Mouse (Mus musculus) embryonic facial prominence, embryonic 12.5 days (tissue): ENCODE results near the gene Bend4. TPM values are rescaled to one million over a fixed set of nuclear protein-coding genes. Genes with fewer than 3 reads are reported as not detected.
A peak's percentile ranks its signal among the peaks of the same experiment; 100 is the strongest.

Experiments
- ATAC-seq: fragments of 200-750 bp; cut with Nextera tagmentation; 2 replicates; pipeline ENCODE4 v1.8.0; 2017; ENCODE audit not compliant: insufficient number of reproducible peaks, insufficient read depth, low FRiP score, low TSS enrichment
- H3K27ac ChIP-seq: fragments of 300-500 bp; sonication (generic); 2 replicates; pipeline ENCODE4 v1.5.1; 2016; ENCODE audit warnings: mild to moderate bottlenecking
- H3K27me3 ChIP-seq: fragments of 300-500 bp; sonication (generic); 2 replicates; pipeline ENCODE4 v1.6.1; 2016; ENCODE audit warnings: mild to moderate bottlenecking, moderate library complexity
- H3K36me3 ChIP-seq: fragments of 300-500 bp; sonication (generic); 2 replicates; pipeline ENCODE4 v1.6.1; 2016; ENCODE audit warnings: mild to moderate bottlenecking
- H3K4me1 ChIP-seq: fragments of 300-500 bp; sonication (generic); 2 replicates; pipeline ENCODE4 v1.6.1; 2016
- H3K4me2 ChIP-seq: fragments of 300-500 bp; sonication (generic); replicated peaks from 2 replicates; pipeline ENCODE4 v1.6.1; 2016; ENCODE audit warnings: mild to moderate bottlenecking, moderate library complexity
- H3K4me3 ChIP-seq: fragments of 300-500 bp; sonication (generic); 2 replicates; pipeline ENCODE4 v1.5.1; 2016; ENCODE audit warnings: mild to moderate bottlenecking
- H3K9ac ChIP-seq: fragments of 300-500 bp; sonication (generic); 2 replicates; pipeline ENCODE4 v1.6.1; 2016; ENCODE audit warnings: mild to moderate bottlenecking, moderate library complexity
- H3K9me3 ChIP-seq: fragments of 300-500 bp; sonication (generic); 2 replicates; pipeline ENCODE4 v1.6.1; 2016; ENCODE audit warnings: mild to moderate bottlenecking, moderate library complexity
- WGBS: fragments of 180-500 bp; shearing (Covaris S2); methylation state at CpG from one replicate; pipeline ENCODE4 v1.1.7; 2016; 5-methylcytosine and 5-hydroxymethylcytosine counted together
- polyA plus RNA-seq: library from polyadenylated mRNA; unstranded; fragments of >200 nt; fragmentation: Nextera tagmentation; extraction: Ambion mirVana; gene quantifications from 2 replicates; pipeline ENCODE4 v1.2.1, GENCODE M21; 2016

The Bend4 gene
- 4.5 TPM in 2 replicates for polyA plus RNA-seq

DNA sequence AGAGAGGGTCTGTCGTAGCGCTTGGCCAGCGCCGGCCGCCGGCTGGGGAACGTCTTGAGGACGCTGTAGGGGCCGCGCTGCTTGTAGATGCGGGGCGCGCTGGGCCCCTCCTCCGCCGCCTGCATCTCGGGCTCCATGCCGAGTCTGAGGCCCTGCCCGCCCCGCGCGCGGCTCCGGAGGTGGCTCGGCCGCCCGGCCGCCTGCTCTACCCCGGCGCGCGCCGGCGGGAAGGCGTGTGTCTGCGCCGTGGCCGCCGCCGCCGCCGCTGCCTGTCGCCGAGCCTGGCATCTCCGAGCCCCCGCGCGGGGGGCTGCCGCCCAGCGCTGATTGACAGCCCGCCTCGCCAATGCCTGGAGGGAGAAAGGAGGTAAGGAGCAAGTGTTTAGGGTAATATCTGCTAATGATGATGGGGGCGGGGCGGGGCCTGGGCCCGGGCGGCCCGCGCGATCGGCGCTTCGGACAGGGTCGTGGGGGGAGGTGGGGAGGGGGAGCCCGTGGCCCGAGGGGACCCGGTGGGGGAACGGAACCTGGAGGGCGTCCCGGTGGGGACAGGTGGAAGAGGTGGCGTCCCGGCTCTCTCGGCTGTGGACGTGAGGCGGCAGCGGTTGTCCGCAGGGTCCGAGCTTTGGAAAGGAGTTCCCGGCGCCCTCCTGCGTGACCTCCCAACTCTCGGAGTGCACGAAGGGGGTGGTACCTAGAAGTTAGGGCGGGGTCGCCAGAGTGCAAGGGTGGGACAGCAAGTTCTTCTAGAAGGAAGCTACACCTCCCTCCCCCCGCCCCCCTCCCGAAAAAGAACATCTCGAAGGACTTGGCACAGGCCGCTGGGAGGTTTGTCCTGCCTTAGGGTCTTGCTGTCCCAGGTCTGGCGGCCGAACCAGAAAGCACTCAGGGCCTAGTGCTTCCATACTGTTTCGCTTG lies at the start of gene Bend4:
Gene Bend4, minus strand, starts transcription at position 868 of the 918 bp plus-strand sequence.
- no peaks in the 10 kb centered on the region for H3K36me3 ChIP-seq
- ATAC-seq: peak; percentile 50; the same call in 1 of the 2 replicates
- peaks cover 5% of the 10 kb centered on the region; the same call in 1 of the 2 replicates for H3K4me1 ChIP-seq
- peaks cover 19% of the 10 kb centered on the region for H3K27me3 ChIP-seq
- H3K9me3 ChIP-seq: no peaks in the 10 kb centered on the region
- H3K4me2 ChIP-seq: peak within 1 kb of the TSS; percentile 83
- H3K4me3 ChIP-seq: peak within 1 kb of the TSS; percentile 64
- peak within 1 kb of the TSS; percentile 70 for H3K9ac ChIP-seq
- WGBS: under 1% methylated on average over 80 of the region's 90 CpGs
- 0 out of 2 replicates have a peak within 1 kb of the TSS, but pooled peaks have one; percentile 36 for H3K27ac ChIP-seq

DNA sequence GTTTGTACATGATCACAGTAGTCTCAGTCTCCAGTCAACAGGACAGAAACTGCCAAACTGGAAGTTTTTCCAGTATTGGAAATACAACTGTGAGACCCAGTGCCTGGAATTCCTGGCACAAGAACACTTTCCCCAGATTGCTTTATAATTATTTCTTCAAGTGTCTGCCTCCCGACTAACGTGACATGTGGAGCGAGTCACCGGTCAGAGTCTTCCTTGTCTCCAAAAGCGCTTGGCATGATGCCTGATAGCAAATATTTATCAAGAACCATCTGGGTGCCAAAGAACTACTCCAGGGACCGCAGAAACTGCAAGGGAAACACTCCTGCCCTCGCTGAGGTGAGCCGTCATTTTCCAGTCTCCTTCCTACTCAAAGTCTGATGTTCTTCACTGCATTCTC lies 45.6 kb upstream of the Bend4 start:
- 64% methylated on average over 8 of the region's 8 CpGs for WGBS
- no peak overlapping the region for H3K9ac ChIP-seq
- no peaks in the 10 kb centered on the region for H3K4me1 ChIP-seq
- H3K27me3 ChIP-seq: no peaks in the 10 kb centered on the region
- H3K4me3 ChIP-seq: no peak overlapping the region
- no peak overlapping the region for H3K4me2 ChIP-seq
- H3K36me3 ChIP-seq: no peaks in the 10 kb centered on the region
- no peak overlapping the region for H3K27ac ChIP-seq
- ATAC-seq: no peak
- H3K9me3 ChIP-seq: no peaks in the 10 kb centered on the region

DNA sequence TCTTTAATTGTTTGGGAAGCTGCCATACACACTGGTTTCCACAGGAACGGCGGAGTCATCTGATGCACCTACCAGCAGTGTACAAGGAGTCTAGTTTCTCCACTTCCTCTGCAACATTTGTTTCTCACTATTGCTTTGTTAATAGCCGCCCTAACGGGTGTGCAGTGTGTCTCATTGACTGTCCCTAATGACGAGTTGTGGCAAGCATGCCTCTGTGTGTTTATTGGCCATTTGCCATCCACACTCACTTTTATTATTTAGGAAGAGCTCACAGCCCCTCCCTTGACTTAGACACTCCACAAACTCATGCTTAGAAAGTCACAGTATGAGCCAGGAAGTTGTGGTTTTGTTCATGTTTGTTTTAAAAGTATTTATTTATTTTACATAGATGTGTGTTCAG lies 45.0 kb upstream of the Bend4 start:
- WGBS: 63% methylated on average over 5 of the region's 5 CpGs
- ATAC-seq: no peak
- Histone ChIP-seq H3K27me3 (no peaks in the 10 kb centered on the region), H3K36me3 (no peaks in the 10 kb centered on the region), H3K27ac (no peak overlapping the region), H3K9ac (no peak overlapping the region), H3K4me3 (no peak overlapping the region), H3K9me3 (no peaks in the 10 kb centered on the region), H3K4me1 (no peaks in the 10 kb centered on the region), H3K4me2 (no peak overlapping the region)

DNA sequence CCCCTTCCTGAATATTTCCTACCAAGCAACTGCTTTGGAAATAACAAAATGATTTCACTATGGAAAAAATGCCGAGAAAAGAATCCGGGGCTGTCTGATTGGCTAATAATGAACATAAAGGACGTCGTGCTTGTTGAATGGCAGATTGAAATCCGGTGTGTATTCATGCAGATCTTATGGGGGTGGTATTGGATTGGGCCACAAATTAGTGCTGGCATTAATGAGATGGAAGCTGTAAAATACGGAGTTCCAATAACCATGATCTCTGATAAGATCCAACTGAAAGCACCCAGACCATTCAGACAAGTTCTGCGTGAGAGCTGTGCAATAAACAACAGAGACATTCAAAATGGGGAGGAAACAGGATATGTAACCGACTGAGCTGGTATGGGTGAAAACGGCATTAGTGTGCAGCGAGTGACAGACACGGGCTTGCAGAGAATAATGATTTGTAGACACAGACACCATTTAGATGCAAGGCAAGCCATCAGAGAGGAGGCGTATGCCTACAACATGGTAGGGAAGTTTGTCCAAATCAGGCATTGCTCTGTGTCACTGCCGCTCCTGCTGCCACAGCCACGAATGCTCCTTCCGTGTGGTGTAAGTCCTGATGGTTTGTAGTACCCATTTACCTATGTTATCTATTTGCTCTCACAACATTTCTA lies 38.9 kb upstream of the Bend4 start:
- no peak for ATAC-seq
- H3K27ac ChIP-seq: no peak overlapping the region
- WGBS: 81% methylated on average over 15 of the region's 15 CpGs
- H3K9me3 ChIP-seq: no peaks in the 10 kb centered on the region
- H3K4me1 ChIP-seq: no peaks in the 10 kb centered on the region
- H3K27me3 ChIP-seq: no peaks in the 10 kb centered on the region
- no peaks in the 10 kb centered on the region for H3K36me3 ChIP-seq
- no peak overlapping the region for H3K9ac ChIP-seq
- H3K4me3 ChIP-seq: no peak overlapping the region
- H3K4me2 ChIP-seq: no peak overlapping the region

GRCm38 (mm10) chr5:67464899-67465298 lies 36.8 kb upstream of the Bend4 start:
- WGBS: 90% methylated on average over 3 of the region's 3 CpGs
- H3K27me3 ChIP-seq: no peaks in the 10 kb centered on the region
- no peak overlapping the region for H3K9ac ChIP-seq
- H3K4me2 ChIP-seq: no peak overlapping the region
- no peaks in the 10 kb centered on the region for H3K36me3 ChIP-seq
- no peaks in the 10 kb centered on the region for H3K9me3 ChIP-seq
- no peak overlapping the region for H3K4me3 ChIP-seq
- H3K27ac ChIP-seq: no peak overlapping the region
- no peaks in the 10 kb centered on the region for H3K4me1 ChIP-seq
- ATAC-seq: no peak

DNA sequence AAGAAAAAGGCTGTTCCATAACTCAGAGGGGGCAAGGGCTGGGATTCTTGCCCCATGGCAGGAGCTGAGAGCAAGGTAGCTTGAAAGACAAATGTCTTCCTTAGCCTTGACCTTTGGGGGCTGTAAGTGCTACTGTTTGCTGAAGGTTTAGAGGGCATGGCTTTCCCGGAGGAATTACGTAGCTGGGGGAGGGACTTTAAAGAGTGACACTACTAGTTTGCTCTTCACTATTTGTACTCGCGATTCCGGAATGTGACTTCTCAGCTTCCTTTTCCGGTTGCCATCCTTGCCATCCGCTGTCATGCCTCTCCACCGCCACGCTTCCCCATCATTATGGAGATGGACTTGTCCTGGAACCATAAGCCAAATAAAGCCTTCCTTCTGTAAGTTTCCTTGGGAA lies 35.5 kb upstream of the Bend4 start:
- 90% methylated on average over 9 of the region's 9 CpGs for WGBS
- no peaks in the 10 kb centered on the region for H3K4me1 ChIP-seq
- no peak overlapping the region for H3K27ac ChIP-seq
- H3K27me3 ChIP-seq: no peaks in the 10 kb centered on the region
- no peaks in the 10 kb centered on the region for H3K36me3 ChIP-seq
- H3K9me3 ChIP-seq: no peaks in the 10 kb centered on the region
- ATAC-seq: no peak
- no peak overlapping the region for H3K4me3 ChIP-seq
- H3K4me2 ChIP-seq: no peak overlapping the region
- no peak overlapping the region for H3K9ac ChIP-seq

DNA sequence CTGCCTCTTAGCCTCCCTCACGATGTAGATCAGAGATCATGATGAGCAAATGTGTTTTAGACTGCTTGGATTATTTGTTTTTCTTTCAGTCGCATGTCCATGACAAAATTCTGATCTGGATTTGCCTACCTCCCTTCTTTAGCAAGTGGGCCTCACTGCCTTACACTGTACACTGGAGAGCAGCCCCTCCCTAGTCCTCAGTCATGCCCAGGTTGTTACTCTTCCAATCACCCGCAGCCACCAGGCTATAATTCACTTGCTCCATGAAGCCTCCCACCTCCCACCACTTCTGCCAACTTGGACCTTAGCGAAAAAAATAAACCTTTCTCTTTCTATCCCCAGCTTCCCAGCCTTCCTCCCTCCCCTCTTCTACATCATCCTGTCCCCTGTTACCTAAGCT lies 34.2 kb upstream of the Bend4 start:
- ATAC-seq: no peak
- H3K36me3 ChIP-seq: no peaks in the 10 kb centered on the region

DNA sequence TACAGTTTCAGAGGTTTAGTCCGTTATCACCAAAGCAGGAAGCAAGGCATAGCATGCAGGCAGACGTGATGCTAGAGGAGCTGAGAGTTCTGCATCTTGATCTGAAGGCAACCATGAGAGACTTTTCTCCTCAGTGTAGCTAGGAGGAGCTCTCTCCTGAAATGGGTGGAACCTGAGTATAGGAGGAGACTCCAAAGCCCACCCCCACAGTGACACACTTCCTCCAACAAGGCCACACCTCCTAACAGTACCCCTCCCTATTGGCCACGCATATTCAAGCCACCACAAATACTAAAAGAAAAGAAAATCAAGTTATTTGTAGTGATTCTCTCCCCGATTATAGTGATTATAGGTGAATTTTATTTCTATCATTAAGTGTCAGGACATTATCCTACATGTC lies 28.7 kb upstream of the Bend4 start:
- ATAC-seq: no peak
- Histone ChIP-seq H3K27me3 (no peaks in the 10 kb centered on the region), H3K36me3 (no peaks in the 10 kb centered on the region), H3K27ac (no peak overlapping the region), H3K4me1 (no peaks in the 10 kb centered on the region), H3K9me3 (no peaks in the 10 kb centered on the region), H3K4me3 (no peak overlapping the region), H3K9ac (no peak overlapping the region), H3K4me2 (no peak overlapping the region)
- whole genome bisulfite sequencing: 85% methylated on average over 4 of the region's 4 CpGs

More for the DNA sequence above, 34.2 kb upstream of the Bend4 start:
- H3K4me1 ChIP-seq: no peaks in the 10 kb centered on the region
- H3K27me3 ChIP-seq: no peaks in the 10 kb centered on the region
- H3K4me2 ChIP-seq: no peak overlapping the region
- H3K9me3 ChIP-seq: no peaks in the 10 kb centered on the region
- 80% methylated on average over 4 of the region's 4 CpGs for WGBS
- H3K27ac ChIP-seq: no peak overlapping the region
- H3K9ac ChIP-seq: no peak overlapping the region
- no peak overlapping the region for H3K4me3 ChIP-seq

GRCm38 (mm10) chr5:67454282-67454681 lies 26.2 kb upstream of the Bend4 start:
- Histone ChIP-seq H3K9me3 (no peaks in the 10 kb centered on the region), H3K4me1 (no peaks in the 10 kb centered on the region), H3K4me2 (no peak overlapping the region), H3K4me3 (no peak overlapping the region), H3K9ac (no peak overlapping the region), H3K27ac (no peak overlapping the region), H3K36me3 (no peaks in the 10 kb centered on the region), H3K27me3 (no peaks in the 10 kb centered on the region)
- WGBS: 84% methylated on average over 1 of the region's 1 CpGs
- no peak for ATAC-seq

DNA sequence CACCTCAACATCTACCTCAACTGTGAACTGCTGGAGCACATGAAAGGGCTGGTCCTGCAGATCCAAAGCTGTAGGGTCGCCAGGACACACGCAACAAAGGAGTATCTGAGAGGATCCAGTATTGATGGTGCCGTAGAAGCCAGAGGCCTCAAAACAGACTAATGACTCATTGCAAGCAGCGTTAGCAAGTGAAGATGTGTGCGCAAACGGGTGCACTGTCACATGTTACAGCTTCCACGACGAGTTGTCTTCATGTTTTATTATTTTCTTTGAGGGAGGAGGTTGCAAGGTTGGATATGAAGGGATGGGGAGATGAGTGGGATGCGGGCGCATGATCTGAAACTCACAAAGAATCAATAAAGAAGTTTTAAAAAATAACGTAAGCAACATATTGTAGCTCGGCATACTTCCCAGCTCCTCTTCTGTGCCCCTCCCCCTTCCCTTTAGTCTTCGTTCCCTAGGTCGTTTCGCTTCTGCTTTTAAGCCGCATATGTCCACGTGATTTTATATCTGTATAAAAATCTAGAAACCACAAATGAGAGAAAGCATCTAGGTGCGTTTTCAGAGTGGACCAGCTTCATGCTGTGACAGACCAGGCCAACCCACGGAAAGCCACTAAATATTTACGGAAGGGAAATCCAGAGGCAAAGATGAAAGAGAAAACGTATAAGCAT lies 22.0 kb upstream of the Bend4 start:
- H3K4me3 ChIP-seq: no peak overlapping the region
- no peaks in the 10 kb centered on the region for H3K4me1 ChIP-seq
- H3K36me3 ChIP-seq: no peaks in the 10 kb centered on the region
- no peaks in the 10 kb centered on the region for H3K9me3 ChIP-seq
- H3K9ac ChIP-seq: no peak overlapping the region
- H3K27me3 ChIP-seq: no peaks in the 10 kb centered on the region
- 86% methylated on average over 21 of the region's 21 CpGs for WGBS
- no peak overlapping the region for H3K27ac ChIP-seq
- H3K4me2 ChIP-seq: no peak overlapping the region
- ATAC-seq: no peak

DNA sequence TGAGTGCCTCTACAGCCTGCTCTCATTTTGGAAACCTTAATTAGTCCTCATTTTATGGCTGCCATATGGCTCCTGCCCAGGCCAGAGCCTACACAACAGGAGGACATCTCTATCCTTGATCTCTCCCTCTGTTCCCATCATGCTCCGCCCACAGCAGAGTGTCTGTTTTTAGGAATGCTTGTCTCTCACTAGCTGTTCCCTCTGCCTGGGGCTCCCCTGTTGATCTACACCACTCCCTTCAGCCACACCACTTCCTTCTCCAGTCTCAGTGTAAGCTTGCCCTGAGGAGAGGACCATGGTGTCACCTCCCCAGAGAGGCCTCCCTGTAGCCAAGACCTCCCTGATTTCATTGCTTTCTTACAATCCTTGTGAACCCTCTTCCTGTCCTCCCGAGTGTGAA lies 18.4 kb upstream of the Bend4 start:
- WGBS: 57% methylated on average over 2 of the region's 2 CpGs
- ATAC-seq: no peak

More for the DNA sequence above, 18.4 kb upstream of the Bend4 start:
- no peaks in the 10 kb centered on the region for H3K36me3 ChIP-seq
- H3K4me2 ChIP-seq: no peak overlapping the region
- H3K27me3 ChIP-seq: no peaks in the 10 kb centered on the region; the same call in 1 of the 2 replicates
- no peak overlapping the region for H3K27ac ChIP-seq
- H3K9me3 ChIP-seq: no peaks in the 10 kb centered on the region
- H3K4me3 ChIP-seq: no peak overlapping the region
- H3K9ac ChIP-seq: no peak overlapping the region
- H3K4me1 ChIP-seq: peaks cover 8% of the 10 kb centered on the region
